Mouse (Mus musculus) neural tube, embryonic 12.5 days (tissue): ENCODE results near the gene Gm45753. TPM values are rescaled to one million over a fixed set of nuclear protein-coding genes. Genes with fewer than 3 reads are reported as not detected.

ENCODE experiments used
- ATAC-seq: fragments of 200-750 bp; cut with Nextera tagmentation; 2 replicates; pipeline ENCODE4 v1.8.0; 2017; ENCODE audit warnings: low read depth, mild to moderate bottlenecking, moderate TSS enrichment, moderate library complexity; ENCODE audit not compliant: low FRiP score
- H3K27ac ChIP-seq: fragments of 300-500 bp; sonication (generic); 2 replicates; pipeline ENCODE4 v1.5.1; 2016
- H3K27me3 ChIP-seq: fragments of 300-500 bp; sonication (generic); replicated peaks from 2 replicates; pipeline ENCODE4 v1.6.1; 2016; ENCODE audit warnings: mild to moderate bottlenecking
- H3K36me3 ChIP-seq: fragments of 300-500 bp; sonication (generic); 2 replicates; pipeline ENCODE4 v1.6.1; 2016; ENCODE audit warnings: mild to moderate bottlenecking
- H3K4me1 ChIP-seq: fragments of 300-500 bp; sonication (generic); 2 replicates; pipeline ENCODE4 v1.6.1; 2016
- H3K4me2 ChIP-seq: fragments of 300-500 bp; sonication (generic); replicated peaks from 2 replicates; pipeline ENCODE4 v1.6.1; 2016; ENCODE audit warnings: mild to moderate bottlenecking
- H3K4me3 ChIP-seq: fragments of 300-500 bp; sonication (generic); 2 replicates; pipeline ENCODE4 v1.5.1; 2016
- H3K9ac ChIP-seq: fragments of 300-500 bp; sonication (generic); 2 replicates; pipeline ENCODE4 v1.6.1; 2016; ENCODE audit warnings: mild to moderate bottlenecking
- H3K9me3 ChIP-seq: fragments of 300-500 bp; sonication (generic); 2 replicates; pipeline ENCODE4 v1.6.1; 2016; ENCODE audit warnings: mild to moderate bottlenecking
- WGBS: fragments of 180-500 bp; shearing (Covaris S2); methylation state at CpG from one replicate; pipeline ENCODE4 v1.1.7; 2016; 5-methylcytosine and 5-hydroxymethylcytosine counted together
- polyA plus RNA-seq: library from polyadenylated mRNA; unstranded; fragments of >200 nt; fragmentation: Nextera tagmentation; extraction: Ambion mirVana; gene quantifications from 2 replicates; pipeline ENCODE4 v1.2.1, GENCODE M21; 2016

Gene Gm45753
- polyA plus RNA-seq, 1 experiment from 2014 or later = not detected

DNA sequence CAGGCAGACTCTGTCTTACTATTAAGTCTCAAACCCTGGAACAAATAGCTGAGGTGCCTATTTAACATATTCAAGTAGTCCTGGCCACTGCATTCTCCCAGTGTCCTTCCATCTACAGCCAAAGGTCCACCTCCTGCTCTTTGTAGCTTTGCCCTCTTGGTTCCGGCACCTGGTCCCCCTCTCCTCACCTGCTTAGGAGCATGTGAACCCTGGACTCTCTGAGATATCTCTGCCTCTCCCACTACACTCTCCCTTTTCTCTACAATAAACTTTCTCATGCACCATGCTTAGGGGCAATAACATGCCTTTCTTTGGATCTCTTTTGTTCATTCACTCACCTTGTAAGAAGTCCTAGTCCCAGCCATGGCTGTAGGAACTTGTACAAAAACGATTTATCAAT, 13.1 kb upstream of the Gm45753 start:
- 81% methylated on average over 2 of the region's 2 CpGs for WGBS
- Histone ChIP-seq H3K9me3 (no peaks in the 10 kb centered on the region), H3K4me1 (no peaks in the 10 kb centered on the region), H3K27me3 (no peaks in the 10 kb centered on the region), H3K27ac (no peak overlapping the region), H3K9ac (no peak overlapping the region), H3K36me3 (no peaks in the 10 kb centered on the region), H3K4me3 (no peak overlapping the region), H3K4me2 (no peak overlapping the region)
- ATAC-seq = no peak

DNA sequence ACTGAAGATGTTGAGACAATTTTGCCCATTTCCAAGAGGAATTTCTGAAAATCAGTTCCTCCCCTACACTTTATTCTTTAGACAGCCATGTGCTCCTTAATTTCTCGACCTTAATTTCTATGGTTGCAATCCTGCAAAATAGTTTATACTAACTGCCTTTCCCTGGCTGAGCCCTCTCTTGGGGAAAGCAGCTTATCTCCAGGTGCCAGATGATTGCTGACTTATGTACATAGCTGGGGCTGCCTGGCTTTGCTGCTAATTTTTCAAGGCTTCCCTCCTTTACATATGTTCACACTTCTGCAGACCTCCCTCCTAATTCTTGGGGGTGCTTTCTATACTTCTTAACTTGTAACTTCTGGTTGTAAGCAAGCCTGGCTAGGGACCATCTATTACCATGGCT, 12.7 kb upstream of the Gm45753 start:
- no peaks in the 10 kb centered on the region for H3K9me3 ChIP-seq
- 74% methylated on average over 1 of the region's 1 CpGs for WGBS
- H3K27ac ChIP-seq = no peak overlapping the region
- H3K9ac ChIP-seq = no peak overlapping the region
- H3K4me1 ChIP-seq = no peaks in the 10 kb centered on the region
- no peak overlapping the region for H3K4me2 ChIP-seq
- H3K27me3 ChIP-seq = no peaks in the 10 kb centered on the region
- H3K36me3 ChIP-seq = no peaks in the 10 kb centered on the region
- no peak for ATAC-seq
- no peak overlapping the region for H3K4me3 ChIP-seq

DNA sequence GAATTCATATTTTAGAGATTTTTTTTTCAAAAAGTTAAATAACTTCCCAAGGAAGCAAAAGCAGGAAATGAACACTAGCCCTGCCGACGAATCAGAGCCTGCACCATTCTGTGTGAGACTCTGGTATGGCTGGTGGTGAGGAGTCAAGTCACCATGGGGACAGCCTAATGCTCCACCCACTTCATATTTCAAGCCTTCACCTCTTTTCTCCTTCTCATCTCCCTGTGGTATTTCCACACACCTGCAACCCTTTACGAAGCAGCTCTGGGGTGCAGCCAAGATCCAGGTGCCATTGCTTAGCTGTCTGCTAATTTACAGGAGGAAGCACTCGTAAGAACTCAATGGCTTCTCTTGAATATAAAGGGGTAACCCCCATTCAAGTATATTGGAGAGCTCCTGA, 2.7 kb upstream of the Gm45753 start:
- no peak for ATAC-seq
- WGBS = 91% methylated on average over 4 of the region's 4 CpGs

DNA sequence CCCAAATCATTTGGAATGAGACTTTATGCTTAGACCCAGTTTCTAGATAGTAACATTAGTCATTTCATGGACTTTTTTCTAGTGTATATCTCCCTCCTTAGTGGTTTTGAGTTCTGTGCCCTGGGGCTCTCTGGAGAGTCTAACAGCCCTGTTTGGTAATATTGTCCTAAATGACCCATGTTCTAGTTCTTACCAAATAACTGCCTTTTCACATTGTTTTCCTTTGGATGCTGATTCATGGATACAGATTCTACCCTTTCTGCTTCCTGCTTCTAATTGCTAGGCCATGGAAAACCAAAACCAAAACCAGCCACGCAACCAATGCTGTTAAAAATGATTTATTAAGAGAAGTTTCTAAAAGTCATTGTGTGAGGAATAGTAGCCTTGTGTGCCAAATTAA, 2.8 kb downstream of the Gm45753 start:
- H3K36me3 ChIP-seq = no peaks in the 10 kb centered on the region
- no peaks in the 10 kb centered on the region for H3K9me3 ChIP-seq
- WGBS = 61% methylated on average over 1 of the region's 1 CpGs

More for the DNA sequence above, 2.7 kb upstream of the Gm45753 start:
- H3K9me3 ChIP-seq = no peaks in the 10 kb centered on the region
- H3K4me3 ChIP-seq = no peak overlapping the region
- H3K36me3 ChIP-seq = no peaks in the 10 kb centered on the region
- no peaks in the 10 kb centered on the region for H3K27me3 ChIP-seq
- no peaks in the 10 kb centered on the region for H3K4me1 ChIP-seq
- H3K4me2 ChIP-seq = no peak overlapping the region
- no peak overlapping the region for H3K9ac ChIP-seq
- H3K27ac ChIP-seq = no peak overlapping the region

DNA sequence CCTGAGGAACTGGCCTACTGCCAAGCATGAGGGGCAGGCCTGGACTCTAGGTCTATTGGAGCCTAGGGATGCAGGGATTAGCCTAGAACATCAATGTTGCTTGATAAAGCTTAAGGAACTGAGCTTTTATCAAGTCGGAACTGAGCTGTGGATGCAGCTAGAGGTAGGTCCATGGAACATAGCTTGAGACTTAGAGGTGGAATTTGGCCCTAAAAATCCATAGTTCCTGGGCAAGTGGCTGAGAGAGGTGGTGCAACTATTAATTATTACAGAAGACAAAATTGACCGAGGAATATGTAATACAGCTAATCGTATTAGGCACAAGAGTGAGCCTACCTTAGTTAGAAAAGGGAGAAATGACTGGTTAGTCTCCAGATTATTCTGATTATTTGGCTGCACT, 3.9 kb downstream of the Gm45753 start:
- WGBS = 91% methylated on average over 3 of the region's 3 CpGs
- no peak overlapping the region for H3K9ac ChIP-seq
- H3K27me3 ChIP-seq = no peaks in the 10 kb centered on the region
- no peaks in the 10 kb centered on the region for H3K4me1 ChIP-seq
- no peak overlapping the region for H3K27ac ChIP-seq
- H3K4me3 ChIP-seq = no peak overlapping the region
- H3K9me3 ChIP-seq = no peaks in the 10 kb centered on the region
- H3K36me3 ChIP-seq = no peaks in the 10 kb centered on the region
- no peak for ATAC-seq
- H3K4me2 ChIP-seq = no peak overlapping the region

More for the DNA sequence above, 2.8 kb downstream of the Gm45753 start:
- no peak for ATAC-seq
- no peak overlapping the region for H3K27ac ChIP-seq
- no peak overlapping the region for H3K9ac ChIP-seq
- H3K27me3 ChIP-seq = no peaks in the 10 kb centered on the region
- H3K4me3 ChIP-seq = no peak overlapping the region
- no peak overlapping the region for H3K4me2 ChIP-seq
- H3K4me1 ChIP-seq = no peaks in the 10 kb centered on the region

DNA sequence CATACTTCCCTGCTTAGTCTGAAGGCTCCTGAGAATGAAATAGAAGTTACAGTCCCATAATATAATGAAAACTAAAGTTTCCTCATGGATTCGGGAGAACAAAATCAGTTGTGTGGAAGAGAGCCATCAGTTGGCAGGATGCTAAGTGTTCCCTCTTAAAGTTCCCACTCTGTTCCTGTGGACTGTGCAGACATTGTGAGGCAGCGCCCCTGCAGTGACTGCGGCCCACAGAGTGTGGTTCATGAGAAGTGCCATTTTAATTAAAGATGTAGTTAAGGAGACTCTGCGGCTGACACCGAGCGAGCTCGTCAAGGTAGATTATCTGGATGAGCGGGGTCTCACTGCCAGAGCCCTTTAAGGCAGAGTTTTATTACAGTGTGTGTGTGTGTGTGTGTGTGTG, 5.9 kb downstream of the Gm45753 start:
- Histone ChIP-seq H3K27ac (no peak overlapping the region), H3K9me3 (no peaks in the 10 kb centered on the region), H3K4me2 (no peak overlapping the region), H3K4me1 (no peaks in the 10 kb centered on the region), H3K27me3 (no peaks in the 10 kb centered on the region), H3K4me3 (no peak overlapping the region), H3K36me3 (no peaks in the 10 kb centered on the region), H3K9ac (no peak overlapping the region)
- ATAC-seq = no peak
- 68% methylated on average over 8 of the region's 8 CpGs for WGBS

DNA sequence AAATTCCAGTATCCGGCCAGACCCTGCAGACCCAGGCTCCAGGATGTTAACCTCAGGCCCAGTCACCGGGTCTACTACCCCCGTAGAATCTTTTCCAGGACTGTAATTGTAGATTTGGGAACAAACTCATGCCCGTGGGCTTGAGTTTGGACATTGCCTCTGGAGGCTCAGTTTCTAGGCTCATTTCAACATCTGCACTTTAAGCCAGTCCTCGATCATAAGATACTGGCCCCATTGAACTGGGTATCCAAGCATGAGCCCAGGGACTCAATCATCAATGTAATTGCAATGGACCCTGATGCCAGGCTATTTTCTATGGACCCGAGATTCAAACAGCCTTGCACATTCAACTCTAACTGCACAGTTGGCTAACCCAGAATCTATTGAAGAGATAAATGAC, 13.0 kb downstream of the Gm45753 start:
- ATAC-seq = no peak
- H3K27me3 ChIP-seq = no peaks in the 10 kb centered on the region
- no peak overlapping the region for H3K9ac ChIP-seq
- 94% methylated on average over 6 of the region's 6 CpGs for WGBS
- H3K4me3 ChIP-seq = no peak overlapping the region
- H3K4me1 ChIP-seq = no peaks in the 10 kb centered on the region
- H3K36me3 ChIP-seq = no peaks in the 10 kb centered on the region
- H3K27ac ChIP-seq = no peak overlapping the region
- H3K4me2 ChIP-seq = no peak overlapping the region
- H3K9me3 ChIP-seq = no peaks in the 10 kb centered on the region

DNA sequence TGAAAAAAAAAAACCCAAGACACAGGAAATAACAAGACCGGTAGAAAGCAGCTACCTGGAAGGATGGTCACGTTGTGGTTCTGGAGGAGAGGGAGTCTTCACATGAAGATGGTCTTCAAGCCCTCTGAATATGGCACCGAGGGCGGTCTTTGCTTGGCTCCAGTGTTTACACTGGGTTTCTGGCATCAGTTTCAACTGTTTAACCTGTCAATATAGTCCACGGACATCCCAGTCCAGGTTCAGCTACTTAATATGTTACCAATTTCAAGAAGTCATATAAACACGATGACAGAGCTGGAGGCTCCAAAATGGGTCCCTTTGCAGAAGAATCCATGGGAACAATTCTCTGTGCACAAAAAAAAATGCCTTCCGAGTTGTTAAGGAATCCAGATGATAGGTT, 13.6 kb downstream of the Gm45753 start, which contains the start of gene Klkb1:
Gene Klkb1, minus strand, starts transcription at position 173 of the 400 bp plus-strand sequence.
- Histone ChIP-seq H3K4me2 (no peak within 1 kb of the TSS), H3K9ac (no peak within 1 kb of the TSS), H3K36me3 (no peaks in the 10 kb centered on the region), H3K4me1 (no peaks in the 10 kb centered on the region), H3K4me3 (no peak within 1 kb of the TSS), H3K27ac (no peak within 1 kb of the TSS), H3K27me3 (no peaks in the 10 kb centered on the region), H3K9me3 (no peaks in the 10 kb centered on the region)
- 92% methylated on average over 7 of the region's 7 CpGs for WGBS
- ATAC-seq = no peak

DNA sequence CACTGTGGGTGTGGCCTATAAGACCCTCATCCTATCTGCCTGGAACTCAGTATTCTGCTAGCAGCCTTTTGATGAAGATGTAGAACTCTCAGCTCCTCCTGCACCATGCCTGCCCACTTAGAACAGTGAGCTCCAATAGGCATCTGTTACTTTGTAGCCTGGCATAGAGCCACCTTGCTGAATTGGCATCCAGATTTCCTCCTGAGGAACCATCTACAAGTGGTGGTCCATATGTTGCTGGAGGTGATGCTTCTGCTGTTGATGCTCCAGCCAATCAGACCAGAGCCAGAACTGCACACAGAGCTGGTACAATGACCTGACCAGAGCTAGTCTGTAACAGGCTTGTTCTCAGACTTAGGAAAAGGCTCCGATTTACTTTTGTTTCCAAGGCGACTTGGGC, 16.5 kb downstream of the Gm45753 start:
- no peak for ATAC-seq
- Histone ChIP-seq H3K4me3 (no peak overlapping the region), H3K27ac (no peak overlapping the region), H3K27me3 (no peaks in the 10 kb centered on the region), H3K36me3 (no peaks in the 10 kb centered on the region), H3K9ac (no peak overlapping the region), H3K9me3 (no peaks in the 10 kb centered on the region), H3K4me1 (no peaks in the 10 kb centered on the region), H3K4me2 (no peak overlapping the region)
- WGBS = 75% methylated on average over 2 of the region's 2 CpGs

DNA sequence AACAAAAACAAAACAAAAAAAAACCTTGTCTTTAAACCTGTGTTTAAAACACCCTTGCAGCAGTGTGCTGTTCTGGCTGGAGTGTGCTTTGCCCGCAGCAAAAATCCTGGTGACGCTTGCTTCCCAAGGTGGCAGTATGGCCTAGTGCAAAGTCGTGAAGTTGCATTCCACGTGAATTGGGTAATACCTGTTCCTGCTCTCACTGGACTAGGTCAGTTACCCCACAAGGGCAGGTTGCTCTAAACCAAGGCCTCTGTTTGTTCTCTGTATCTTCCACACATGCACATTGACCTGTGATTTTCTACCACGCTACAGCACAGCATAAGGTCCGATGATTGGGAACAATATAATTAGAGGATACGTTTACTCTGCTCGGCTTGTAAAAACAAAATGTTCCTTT, 26.6 kb downstream of the Gm45753 start:
- Histone ChIP-seq H3K36me3 (no peaks in the 10 kb centered on the region), H3K27ac (no peak overlapping the region), H3K4me3 (no peak overlapping the region), H3K4me2 (no peak overlapping the region), H3K4me1 (no peaks in the 10 kb centered on the region), H3K9me3 (no peaks in the 10 kb centered on the region), H3K9ac (no peak overlapping the region), H3K27me3 (no peaks in the 10 kb centered on the region)
- ATAC-seq = no peak
- 83% methylated on average over 8 of the region's 8 CpGs for WGBS

DNA sequence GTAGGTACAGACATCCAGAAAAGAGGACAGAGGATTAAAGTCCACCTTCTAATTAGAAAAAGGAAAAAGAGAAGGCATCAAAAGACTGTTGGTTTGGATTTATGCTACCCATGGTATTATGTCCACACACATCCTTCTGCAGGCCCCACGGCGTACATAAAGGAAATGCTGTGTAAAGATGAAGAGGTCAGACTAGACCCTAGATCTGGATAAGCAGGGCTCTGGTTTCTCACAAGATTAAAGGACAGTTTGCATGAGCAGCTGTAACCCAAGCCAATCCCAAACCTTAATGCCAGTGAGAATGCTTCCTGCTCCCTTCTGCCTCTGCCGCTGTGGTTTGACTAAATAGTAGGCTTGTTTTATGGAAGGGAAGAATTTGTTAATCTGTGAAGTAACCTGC, 30.8 kb downstream of the Gm45753 start:
- no peak overlapping the region for H3K9ac ChIP-seq
- no peak overlapping the region for H3K4me3 ChIP-seq
- 79% methylated on average over 3 of the region's 3 CpGs for WGBS
- no peak overlapping the region for H3K27ac ChIP-seq
- no peak for ATAC-seq
- H3K4me1 ChIP-seq = no peaks in the 10 kb centered on the region
- no peaks in the 10 kb centered on the region for H3K9me3 ChIP-seq
- no peaks in the 10 kb centered on the region for H3K36me3 ChIP-seq
- H3K4me2 ChIP-seq = no peak overlapping the region
- no peaks in the 10 kb centered on the region for H3K27me3 ChIP-seq

DNA sequence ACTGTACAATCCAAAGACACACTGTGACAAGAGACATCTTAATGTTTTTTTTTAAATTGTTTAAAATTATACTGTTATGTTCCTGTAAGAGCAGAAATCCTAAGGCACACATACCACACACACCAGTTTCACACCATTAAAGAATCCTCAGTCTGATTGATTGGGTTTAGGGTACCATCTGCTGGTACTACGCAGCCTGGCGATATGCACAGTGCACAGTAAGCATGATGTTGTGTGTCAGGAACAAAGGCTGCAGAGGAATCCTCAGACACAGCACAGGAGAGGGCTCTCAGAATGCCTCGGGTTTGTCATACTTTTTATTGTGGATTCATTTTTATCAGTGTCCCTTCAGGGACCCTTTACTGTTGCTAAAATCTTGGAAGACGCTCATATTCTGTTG, 33.9 kb downstream of the Gm45753 start:
- no peak overlapping the region for H3K4me3 ChIP-seq
- H3K9me3 ChIP-seq = no peaks in the 10 kb centered on the region
- WGBS = 85% methylated on average over 4 of the region's 4 CpGs
- no peaks in the 10 kb centered on the region for H3K36me3 ChIP-seq
- no peaks in the 10 kb centered on the region for H3K4me1 ChIP-seq
- H3K27me3 ChIP-seq = no peaks in the 10 kb centered on the region
- no peak for ATAC-seq
- no peak overlapping the region for H3K9ac ChIP-seq
- no peak overlapping the region for H3K27ac ChIP-seq
- no peak overlapping the region for H3K4me2 ChIP-seq

DNA sequence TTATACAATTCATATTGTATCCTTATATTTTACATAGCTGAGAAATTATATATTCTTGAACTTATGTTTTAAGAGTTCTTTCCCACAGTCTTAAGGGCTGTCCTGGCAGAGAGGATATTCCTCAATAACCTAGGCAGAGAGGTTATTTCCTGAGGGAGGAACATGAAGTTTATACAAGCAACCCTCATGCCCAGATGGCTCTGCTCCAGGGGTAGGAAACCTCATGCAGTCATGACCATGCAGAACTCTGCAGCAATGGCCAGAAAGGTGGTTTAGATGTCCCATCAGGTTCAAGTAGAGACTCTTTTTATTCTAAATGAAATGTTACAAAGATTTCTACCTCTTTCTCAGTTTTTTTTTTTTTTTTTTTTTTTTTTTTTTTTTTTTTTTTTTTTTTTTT, 39.2 kb downstream of the Gm45753 start:
- H3K36me3 ChIP-seq = no peaks in the 10 kb centered on the region
- H3K27me3 ChIP-seq = no peaks in the 10 kb centered on the region
- no peak overlapping the region for H3K27ac ChIP-seq
- no peak overlapping the region for H3K4me2 ChIP-seq
- no peak overlapping the region for H3K4me3 ChIP-seq
- ATAC-seq = no peak
- H3K4me1 ChIP-seq = no peaks in the 10 kb centered on the region
- no peak overlapping the region for H3K9ac ChIP-seq
- no peaks in the 10 kb centered on the region for H3K9me3 ChIP-seq

DNA sequence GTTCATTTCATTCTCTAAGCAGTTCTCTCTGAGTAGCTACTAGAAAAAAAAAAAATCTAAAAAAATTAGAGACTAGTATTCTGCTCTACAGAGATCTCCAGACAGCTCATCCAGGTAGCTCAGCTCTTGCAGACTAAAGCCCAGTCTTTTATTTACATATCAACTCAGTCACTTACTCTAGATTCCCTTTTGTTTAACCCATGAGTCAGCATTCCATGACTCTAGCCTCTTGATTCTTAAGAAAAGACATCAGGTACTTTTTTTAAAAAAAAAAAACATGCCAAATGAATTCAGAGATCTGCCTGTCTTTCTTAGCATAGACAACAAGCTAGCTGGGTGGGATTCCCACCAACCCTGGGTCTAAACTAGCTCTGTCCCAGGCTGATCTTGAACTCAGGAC, 39.8 kb downstream of the Gm45753 start:
- H3K4me3 ChIP-seq = no peak overlapping the region
- no peaks in the 10 kb centered on the region for H3K36me3 ChIP-seq
- H3K4me2 ChIP-seq = no peak overlapping the region
- no peak for ATAC-seq
- H3K27me3 ChIP-seq = no peaks in the 10 kb centered on the region
- no peaks in the 10 kb centered on the region for H3K9me3 ChIP-seq
- H3K4me1 ChIP-seq = no peaks in the 10 kb centered on the region
- no peak overlapping the region for H3K27ac ChIP-seq
- no peak overlapping the region for H3K9ac ChIP-seq
